Mouse (Mus musculus) limb, embryonic 14.5 days (tissue): ENCODE results near the gene Sds. TPM values are rescaled to one million over a fixed set of nuclear protein-coding genes. Genes with fewer than 3 reads are reported as not detected.

Experiments
- ATAC-seq: fragments of 200-750 bp; cut with Nextera tagmentation; 2 replicates; pipeline ENCODE4 v1.8.0; 2017; ENCODE audit warnings: low read depth, moderate number of reproducible peaks, moderate TSS enrichment; ENCODE audit not compliant: low FRiP score
- DNase-seq: peaks from one replicate; pipeline ENCODE4 v3.0.0-alpha.2; 2015; ENCODE audit warnings: low spot score
- H3K27ac ChIP-seq: fragments of 300-500 bp; sonication (generic); replicated peaks from 2 replicates; pipeline ENCODE4 v1.5.1; 2014; ENCODE audit warnings: low read depth, mild to moderate bottlenecking, low read length, moderate library complexity, mixed read lengths
- H3K27me3 ChIP-seq: fragments of 300-500 bp; sonication (generic); 2 replicates; pipeline ENCODE4 v1.6.1; 2014; ENCODE audit warnings: low read length, mixed read lengths; ENCODE audit not compliant: control insufficient read depth, insufficient read depth
- H3K36me3 ChIP-seq: fragments of 300-500 bp; sonication (generic); 2 replicates; pipeline ENCODE4 v1.6.1; 2014; ENCODE audit warnings: mild to moderate bottlenecking, low read length, moderate library complexity, mixed read lengths; ENCODE audit not compliant: control insufficient read depth, insufficient read depth
- H3K4me1 ChIP-seq: fragments of 300-500 bp; sonication (generic); 2 replicates; pipeline ENCODE4 v1.6.1; 2014; ENCODE audit warnings: antibody characterized with exemption, low read length, mixed read lengths; ENCODE audit not compliant: control insufficient read depth, insufficient read depth
- H3K4me2 ChIP-seq: fragments of 300-500 bp; sonication (generic); replicated peaks from 2 replicates; pipeline ENCODE4 v1.6.1; 2014; ENCODE audit warnings: low read depth, mild to moderate bottlenecking, low read length, moderate library complexity; ENCODE audit not compliant: severe bottlenecking
- H3K4me3 ChIP-seq: fragments of 300-500 bp; sonication (generic); replicated peaks from 2 replicates; pipeline ENCODE4 v1.5.1; 2014; ENCODE audit warnings: low read length
- H3K9ac ChIP-seq: fragments of 300-500 bp; sonication (generic); 2 replicates; pipeline ENCODE4 v1.6.1; 2014; ENCODE audit warnings: mild to moderate bottlenecking, low read depth, low read length, moderate library complexity; ENCODE audit not compliant: severe bottlenecking
- H3K9me3 ChIP-seq: fragments of 300-500 bp; sonication (generic); 2 replicates; pipeline ENCODE4 v1.6.1; 2016; ENCODE audit warnings: low read length; ENCODE audit not compliant: control insufficient read depth
- POLR2A ChIP-seq: fragments of 200-500 bp; IDR thresholded peaks from 2 replicates; pipeline ENCODE4 v1.8.0; 2012; ENCODE audit warnings: inconsistent platforms, mild to moderate bottlenecking, moderate library complexity, borderline replicate concordance; ENCODE audit not compliant: insufficient read depth, insufficient read length; ENCODE audit errors: extremely low read depth
- WGBS: fragments of 180-500 bp; shearing (Covaris S2); extraction: QIAGEN DNeasy Blood & Tissue Kit; methylation state at CpG from one replicate; pipeline ENCODE4 v1.1.7; 2014; 5-methylcytosine and 5-hydroxymethylcytosine counted together
- polyA plus RNA-seq, 2 experiments: library from polyadenylated mRNA; depleted of rRNA in 1 of 2; stranded (reverse) in 1 of 2; unstranded in 1 of 2; fragments of >200 nt; fragmentation: Nextera tagmentation in 1 of 2; extraction: Ambion mirVana in 1 of 2; gene quantifications; 2 replicates each; pipeline versions ENCODE4 v1.2.1 to v1.2.3; 2012 to 2014

Sds gene
- polyA plus RNA-seq, 2 experiments = 0.10 TPM; not detected in 1

DNA sequence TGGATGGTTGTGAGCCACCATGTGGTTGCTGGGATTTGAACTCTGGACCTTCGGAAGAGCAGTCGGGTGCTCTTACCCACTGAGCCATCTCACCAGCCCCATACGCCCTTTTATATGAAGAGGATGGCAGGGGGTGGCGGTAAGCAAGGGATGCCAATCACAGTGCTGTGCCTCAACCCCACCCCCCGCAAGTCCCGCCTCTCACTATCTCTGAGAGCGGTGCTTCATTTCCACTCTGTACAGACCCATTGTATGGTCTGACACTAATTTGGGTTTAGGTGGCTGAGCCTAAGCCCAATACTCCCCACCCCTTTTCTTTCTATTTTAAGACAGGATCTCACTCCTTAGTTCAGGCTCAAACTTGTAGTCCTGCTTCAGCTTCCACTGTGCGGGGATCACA is 465 bp upstream of the Sds start:
- Histone ChIP-seq H3K27ac (no peak overlapping the region), H3K27me3 (no peaks in the 10 kb centered on the region), H3K4me2 (no peak overlapping the region), H3K9ac (no peak overlapping the region), H3K4me1 (no peaks in the 10 kb centered on the region), H3K4me3 (no peak overlapping the region), H3K9me3 (no peaks in the 10 kb centered on the region), H3K36me3 (no peaks in the 10 kb centered on the region)
- WGBS = 65% methylated on average over 8 of the region's 8 CpGs
- DNase-seq (no peak), ATAC-seq (no peak)
- TF ChIP-seq POLR2A = no peak

DNA sequence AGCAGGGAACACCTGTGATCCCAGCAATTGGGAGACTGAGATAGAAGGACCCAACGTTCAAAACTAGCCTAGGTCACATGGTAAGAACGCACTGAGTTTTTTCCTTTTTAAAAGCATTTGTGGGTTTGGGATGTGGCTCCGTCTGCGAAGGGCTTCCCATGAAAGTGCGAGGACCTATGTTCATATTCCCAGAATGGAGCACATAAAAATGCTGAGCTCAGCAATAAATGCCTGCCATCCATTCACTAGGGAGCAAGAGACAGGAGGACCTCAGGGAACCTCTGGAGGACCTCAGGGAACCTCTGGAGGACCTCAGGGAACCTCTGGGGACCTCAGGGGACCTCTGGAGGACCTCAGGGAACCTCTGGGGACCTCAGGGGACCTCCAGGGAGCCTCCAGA is 1.7 kb downstream of the Sds start:
- Histone ChIP-seq H3K4me3 (no peak overlapping the region), H3K4me1 (no peaks in the 10 kb centered on the region), H3K9ac (no peak overlapping the region), H3K36me3 (no peaks in the 10 kb centered on the region), H3K27ac (no peak overlapping the region), H3K27me3 (no peaks in the 10 kb centered on the region), H3K9me3 (no peaks in the 10 kb centered on the region), H3K4me2 (no peak overlapping the region)
- WGBS = 90% methylated on average over 5 of the region's 5 CpGs
- DNase-seq (no peak), ATAC-seq (no peak)
- TF ChIP-seq POLR2A = no peak

DNA sequence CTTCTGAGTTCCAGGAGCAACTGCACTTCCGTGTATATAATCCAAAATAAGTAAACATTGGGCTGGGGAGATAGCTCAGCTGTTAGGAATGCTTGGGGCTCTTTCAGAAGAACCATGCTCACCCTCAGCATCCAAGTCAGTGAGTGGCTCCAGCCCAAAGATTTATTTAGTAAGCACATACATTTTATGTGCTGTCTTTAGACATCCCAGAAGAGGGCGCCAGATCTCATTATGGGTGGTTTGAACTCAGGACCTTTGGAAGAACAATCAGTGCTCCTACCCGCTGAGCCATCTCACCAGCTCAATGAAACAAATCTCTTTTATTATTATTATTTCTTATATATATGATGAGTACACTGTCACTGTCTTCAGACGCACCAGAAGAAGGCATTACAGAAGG is 3.2 kb downstream of the Sds start:
- H3K9me3 ChIP-seq = no peaks in the 10 kb centered on the region
- no peak overlapping the region for H3K4me2 ChIP-seq
- H3K27me3 ChIP-seq = no peaks in the 10 kb centered on the region
- DNase-seq = no peak
- H3K4me3 ChIP-seq = no peak overlapping the region
- H3K27ac ChIP-seq = no peak overlapping the region
- no peak for TF ChIP-seq POLR2A
- no peak for ATAC-seq
- 74% methylated on average over 4 of the region's 4 CpGs for WGBS
- peaks cover 11% of the 10 kb centered on the region for H3K36me3 ChIP-seq
- H3K9ac ChIP-seq = no peak overlapping the region
- no peaks in the 10 kb centered on the region for H3K4me1 ChIP-seq

DNA sequence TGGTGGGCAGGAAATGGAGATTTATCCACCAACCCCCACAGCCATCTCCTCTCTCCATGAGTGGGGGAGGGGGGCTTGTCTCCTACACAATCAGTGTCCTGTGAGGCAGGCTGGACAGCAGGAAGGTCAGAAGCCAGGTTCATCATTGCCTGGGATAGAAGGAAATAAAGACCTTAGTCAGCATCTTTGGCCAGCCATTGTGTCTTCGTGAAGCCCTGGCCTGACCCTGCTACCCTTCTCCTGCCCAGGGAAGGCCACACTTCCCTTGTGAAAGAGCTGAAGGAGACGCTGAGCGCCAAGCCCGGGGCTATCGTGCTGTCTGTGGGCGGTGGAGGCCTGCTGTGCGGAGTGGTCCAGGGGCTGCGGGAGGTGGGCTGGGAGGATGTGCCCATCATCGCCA is 4.9 kb downstream of the Sds start:
- Histone ChIP-seq H3K27me3 (no peaks in the 10 kb centered on the region), H3K9me3 (no peaks in the 10 kb centered on the region), H3K4me2 (no peak overlapping the region), H3K9ac (no peak overlapping the region), H3K27ac (no peak overlapping the region), H3K36me3 (peaks cover 26% of the 10 kb centered on the region), H3K4me1 (no peaks in the 10 kb centered on the region), H3K4me3 (no peak overlapping the region)
- ATAC-seq = no peak
- no peak for TF ChIP-seq POLR2A
- 71% methylated on average over 9 of the region's 9 CpGs for WGBS
- DNase-seq = no peak

DNA sequence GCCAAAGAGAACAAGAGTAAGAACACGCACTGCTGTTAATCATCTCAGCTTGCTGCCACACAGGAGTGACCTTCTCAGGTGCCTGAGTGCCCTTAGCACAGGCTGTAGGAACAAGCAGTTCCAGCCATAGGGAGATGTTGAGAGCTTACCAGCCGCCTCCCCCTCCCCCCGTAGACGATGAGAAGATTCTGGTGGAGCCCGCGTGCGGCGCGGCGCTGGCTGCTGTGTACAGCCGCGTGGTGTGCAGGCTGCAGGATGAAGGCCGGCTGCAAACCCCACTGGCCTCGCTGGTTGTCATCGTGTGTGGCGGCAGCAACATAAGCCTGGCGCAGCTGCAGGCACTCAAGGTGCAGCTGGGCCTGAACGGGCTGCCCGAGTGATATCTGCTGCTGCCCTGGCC is 7.1 kb downstream of the Sds start:
- Histone ChIP-seq H3K36me3 (peaks cover 48% of the 10 kb centered on the region), H3K27me3 (no peaks in the 10 kb centered on the region), H3K9ac (no peak overlapping the region), H3K9me3 (no peaks in the 10 kb centered on the region), H3K4me2 (no peak overlapping the region), H3K27ac (no peak overlapping the region), H3K4me1 (no peaks in the 10 kb centered on the region), H3K4me3 (no peak overlapping the region)
- no peak for DNase-seq
- no peak for TF ChIP-seq POLR2A
- 90% methylated on average over 19 of the region's 19 CpGs for WGBS
- ATAC-seq = no peak

DNA sequence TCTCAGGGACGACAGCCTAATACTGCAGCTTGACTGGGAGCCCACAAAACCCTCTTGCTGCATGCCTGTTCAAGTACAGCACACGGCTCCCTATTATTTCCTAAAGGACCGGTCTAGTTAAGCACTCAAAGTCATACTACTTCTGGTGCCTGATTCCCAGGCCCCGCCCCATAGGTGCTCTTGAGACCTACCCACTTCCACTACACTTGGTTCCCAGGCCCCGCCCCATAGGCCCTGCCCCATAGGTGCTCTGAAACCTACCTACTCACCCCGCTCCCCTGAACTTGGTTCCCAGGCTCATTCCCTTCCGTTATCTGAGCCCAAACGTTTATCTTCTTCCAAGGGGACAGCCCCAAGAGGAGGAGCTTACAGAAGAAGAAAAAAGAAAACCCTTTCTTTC is 11.5 kb downstream of the Sds start:
- no peak overlapping the region for H3K4me3 ChIP-seq
- WGBS = 83% methylated on average over 8 of the region's 8 CpGs
- H3K27ac ChIP-seq = no peak overlapping the region
- ATAC-seq (no peak), DNase-seq (no peak)
- no peaks in the 10 kb centered on the region for H3K9me3 ChIP-seq
- H3K27me3 ChIP-seq = no peaks in the 10 kb centered on the region
- peaks cover 63% of the 10 kb centered on the region for H3K36me3 ChIP-seq
- H3K9ac ChIP-seq = no peak overlapping the region
- TF ChIP-seq POLR2A = no peak
- H3K4me1 ChIP-seq = no peaks in the 10 kb centered on the region
- H3K4me2 ChIP-seq = no peak overlapping the region
